Mouse (Mus musculus) cerebellum, adult 2 months (tissue): ENCODE results near the gene Atxn3. TPM values are rescaled to one million over a fixed set of nuclear protein-coding genes. Genes with fewer than 3 reads are reported as not detected.

ENCODE experiments used
- DNase-seq, 2 experiments: peaks; one replicate each; pipeline ENCODE4 v3.0.0; 2021
- H3K27ac ChIP-seq: fragments of 200-500 bp; 2 replicates; pipeline ENCODE4 v1.5.1; 2012; ENCODE audit warnings: low read length, control low read depth, inconsistent platforms; ENCODE audit not compliant: insufficient read depth
- H3K27me3 ChIP-seq: fragments of 200-500 bp; 2 replicates; pipeline ENCODE4 v1.6.1; 2012; ENCODE audit warnings: inconsistent platforms, mild to moderate bottlenecking, low read length, moderate library complexity; ENCODE audit not compliant: control insufficient read depth, insufficient read depth
- H3K4me1 ChIP-seq: fragments of 200-500 bp; 2 replicates; pipeline ENCODE4 v1.6.1; 2011; ENCODE audit warnings: low read length; ENCODE audit not compliant: control insufficient read depth, insufficient read depth
- H3K4me3 ChIP-seq: fragments of 200-500 bp; replicated peaks from 2 replicates; pipeline ENCODE3; 2011; ENCODE audit warnings: mild to moderate bottlenecking, low read depth, low read length, control low read depth; ENCODE audit not compliant: insufficient read depth
- CTCF ChIP-seq: fragments of 200-500 bp; IDR thresholded peaks from 2 replicates; pipeline ENCODE4 v1.5.1; 2011; ENCODE audit warnings: low read depth, mild to moderate bottlenecking, control low read depth, low read length, moderate library complexity, borderline replicate concordance; ENCODE audit not compliant: insufficient read depth
- POLR2A ChIP-seq: fragments of 200-500 bp; IDR thresholded peaks from 2 replicates; pipeline ENCODE4 v1.6.1; 2011; ENCODE audit warnings: low read length, control low read depth, borderline replicate concordance; ENCODE audit not compliant: insufficient read depth
- WGBS: fragments of 180-500 bp; shearing (Covaris S2); methylation state at CpG from one replicate; pipeline ENCODE4 v1.1.7; 2018; 5-methylcytosine and 5-hydroxymethylcytosine counted together
- polyA plus RNA-seq: library from polyadenylated mRNA; depleted of rRNA; stranded (reverse); fragments of >200 nt; gene quantifications from 2 replicates; pipeline ENCODE4 v1.2.3, GENCODE M21; 2012

Gene Atxn3
- polyA plus RNA-seq, 1 experiment: 13.3 TPM

DNA sequence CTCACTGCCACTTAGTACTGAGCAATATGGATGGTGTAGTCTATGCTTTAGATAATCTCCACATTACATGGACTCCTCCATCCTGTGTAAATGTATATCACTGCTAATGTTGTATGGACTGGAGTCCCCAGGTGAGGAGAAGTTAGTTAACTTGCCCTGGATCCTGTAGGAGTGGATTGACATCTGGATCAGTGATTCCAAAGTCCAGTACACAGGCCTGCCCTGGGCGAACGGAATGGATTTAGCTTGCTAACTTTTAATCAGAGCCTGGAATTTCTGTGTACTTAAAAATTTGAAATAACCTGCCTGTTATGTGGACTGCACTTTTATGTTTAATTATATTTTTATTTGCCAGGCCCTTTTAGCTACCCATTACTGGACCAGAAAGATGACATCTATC lies 23.5 kb upstream of the Atxn3 start:
- H3K4me3 ChIP-seq: no peak overlapping the region
- no peak overlapping the region for H3K27ac ChIP-seq
- H3K4me1 ChIP-seq: peaks cover 3% of the 10 kb centered on the region
- WGBS: 96% methylated on average over 2 of the region's 2 CpGs
- no peak for TF ChIP-seq POLR2A
- TF ChIP-seq CTCF: no peak
- DNase-seq: no peak
- no peaks in the 10 kb centered on the region for H3K27me3 ChIP-seq

DNA sequence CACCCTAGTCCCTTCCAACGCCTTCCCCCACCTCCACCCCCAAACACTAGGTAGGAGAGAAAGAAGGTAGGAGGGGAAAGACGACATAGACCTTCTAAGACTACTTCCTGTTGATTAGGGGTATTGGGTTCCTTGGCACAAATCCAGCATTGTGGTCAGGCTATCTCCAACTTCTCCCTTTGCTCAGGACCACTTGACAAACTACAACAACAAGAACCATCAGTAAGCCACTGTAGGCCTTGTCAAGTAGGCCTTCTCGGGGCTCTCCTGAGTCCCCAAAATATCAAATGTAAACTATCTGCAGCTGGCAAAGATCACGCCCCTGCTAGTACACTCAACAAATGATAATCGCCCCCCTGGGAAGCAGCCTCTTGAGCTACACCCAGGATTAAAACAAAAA lies 22.2 kb upstream of the Atxn3 start:
- TF ChIP-seq CTCF (no peak), POLR2A (no peak)
- Histone ChIP-seq H3K4me1 (peaks cover 3% of the 10 kb centered on the region), H3K4me3 (no peak overlapping the region), H3K27me3 (no peaks in the 10 kb centered on the region), H3K27ac (no peak overlapping the region)
- DNase-seq: no peak
- 70% methylated on average over 5 of the region's 5 CpGs for WGBS

DNA sequence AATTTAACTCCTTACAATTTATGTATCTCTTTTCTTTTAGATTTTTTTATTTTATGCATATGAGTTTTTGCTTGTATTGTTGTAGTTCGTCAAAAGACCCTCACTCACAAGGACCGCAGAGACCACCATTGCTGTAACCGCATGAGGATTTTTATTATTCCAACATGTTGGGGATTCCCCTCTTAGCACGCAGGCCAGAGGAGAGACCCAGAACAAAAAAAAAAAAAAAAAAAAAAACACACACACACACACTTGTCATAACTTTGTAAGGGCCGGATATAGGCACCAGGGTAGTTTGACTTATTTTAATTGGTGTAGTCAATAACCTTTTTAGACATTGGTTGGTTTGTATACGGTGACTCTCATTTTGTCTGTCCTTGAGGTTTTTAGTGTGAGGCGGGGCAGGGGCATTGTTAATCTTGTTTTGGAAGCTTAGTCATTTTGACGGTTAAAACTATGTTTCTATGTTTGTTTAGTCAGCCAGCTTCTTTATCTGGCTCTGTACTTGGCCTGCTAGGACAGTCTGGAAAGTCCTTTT lies 21.2 kb upstream of the Atxn3 start:
- Histone ChIP-seq H3K4me3 (no peak overlapping the region), H3K4me1 (peaks cover 3% of the 10 kb centered on the region), H3K27me3 (no peaks in the 10 kb centered on the region), H3K27ac (no peak overlapping the region)
- no peak for DNase-seq
- 94% methylated on average over 8 of the region's 8 CpGs for WGBS
- TF ChIP-seq CTCF (no peak), POLR2A (no peak)

DNA sequence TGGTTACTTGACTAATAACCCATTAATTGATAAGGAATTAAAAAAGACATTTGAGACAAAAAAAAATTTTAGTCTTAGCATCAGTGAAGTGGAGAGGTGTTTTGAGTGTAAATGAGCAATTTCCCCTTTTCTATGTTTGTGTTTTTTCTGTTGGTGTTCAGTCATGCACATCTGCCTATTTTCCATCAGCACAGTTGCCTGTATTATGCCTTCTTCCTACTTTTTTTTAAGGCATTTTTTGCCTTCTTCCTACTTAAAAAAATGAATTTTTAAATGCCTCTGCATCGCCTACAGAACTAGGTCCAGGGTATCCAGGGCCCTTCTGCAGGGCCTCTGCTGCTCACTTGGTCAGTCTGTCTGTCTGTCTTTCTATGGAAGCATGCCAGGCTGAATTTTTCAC lies 20.5 kb upstream of the Atxn3 start:
- Histone ChIP-seq H3K4me1 (peaks cover 3% of the 10 kb centered on the region), H3K27ac (no peak overlapping the region), H3K27me3 (no peaks in the 10 kb centered on the region), H3K4me3 (no peak overlapping the region)
- TF ChIP-seq POLR2A: no peak
- TF ChIP-seq CTCF: no peak
- no peak for DNase-seq
- 92% methylated on average over 1 of the region's 1 CpGs for WGBS

DNA sequence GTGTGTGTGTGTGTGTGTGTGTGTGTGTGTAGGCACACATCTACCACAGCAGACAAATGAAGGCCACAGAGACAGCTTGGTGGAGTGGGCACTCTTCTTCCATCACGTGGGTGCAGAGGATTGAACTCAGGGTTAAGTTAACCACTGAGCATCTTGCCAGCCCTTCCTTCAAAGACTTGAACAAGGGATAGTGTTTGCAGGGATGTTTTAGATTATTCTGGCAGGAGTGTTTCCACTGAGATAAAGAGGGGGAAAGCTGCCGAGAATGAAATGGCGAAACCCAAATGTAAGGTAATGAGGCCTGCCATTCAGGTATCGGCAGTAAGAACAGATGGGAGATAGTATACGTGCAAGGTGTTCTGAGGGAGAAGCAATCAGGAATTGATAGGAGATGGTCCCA lies 20.1 kb upstream of the Atxn3 start:
- WGBS: 87% methylated on average over 5 of the region's 5 CpGs
- no peak for TF ChIP-seq CTCF

DNA sequence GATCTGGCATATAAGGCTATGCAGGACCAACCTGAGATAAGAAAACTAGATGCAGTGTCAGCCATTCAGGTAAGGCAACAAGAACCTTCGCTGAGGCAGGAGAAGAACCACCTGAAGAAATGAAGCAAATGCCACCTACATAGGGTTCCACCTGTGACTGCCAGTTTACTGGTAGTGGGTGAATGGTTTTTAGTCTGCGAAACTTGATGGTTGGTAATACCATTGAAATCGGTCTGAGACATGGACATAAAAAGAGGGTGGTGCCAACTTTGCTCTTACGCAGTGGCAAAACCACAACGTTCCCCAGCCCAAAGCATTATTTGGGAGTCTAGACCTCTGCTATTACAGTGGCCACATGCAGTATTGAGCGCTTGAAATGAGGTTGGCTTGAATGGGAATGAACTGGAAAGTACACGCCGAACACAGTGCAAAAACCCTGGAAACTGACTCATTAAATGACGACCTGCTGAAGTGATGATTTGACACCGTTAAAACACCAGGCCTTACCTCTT lies 19.4 kb upstream of the Atxn3 start:
- 90% methylated on average over 10 of the region's 10 CpGs for WGBS

More for the DNA sequence above, 20.1 kb upstream of the Atxn3 start:
- Histone ChIP-seq H3K27me3 (no peaks in the 10 kb centered on the region), H3K4me3 (no peak overlapping the region), H3K4me1 (peaks cover 6% of the 10 kb centered on the region), H3K27ac (no peak overlapping the region)
- DNase-seq: no peak

DNA sequence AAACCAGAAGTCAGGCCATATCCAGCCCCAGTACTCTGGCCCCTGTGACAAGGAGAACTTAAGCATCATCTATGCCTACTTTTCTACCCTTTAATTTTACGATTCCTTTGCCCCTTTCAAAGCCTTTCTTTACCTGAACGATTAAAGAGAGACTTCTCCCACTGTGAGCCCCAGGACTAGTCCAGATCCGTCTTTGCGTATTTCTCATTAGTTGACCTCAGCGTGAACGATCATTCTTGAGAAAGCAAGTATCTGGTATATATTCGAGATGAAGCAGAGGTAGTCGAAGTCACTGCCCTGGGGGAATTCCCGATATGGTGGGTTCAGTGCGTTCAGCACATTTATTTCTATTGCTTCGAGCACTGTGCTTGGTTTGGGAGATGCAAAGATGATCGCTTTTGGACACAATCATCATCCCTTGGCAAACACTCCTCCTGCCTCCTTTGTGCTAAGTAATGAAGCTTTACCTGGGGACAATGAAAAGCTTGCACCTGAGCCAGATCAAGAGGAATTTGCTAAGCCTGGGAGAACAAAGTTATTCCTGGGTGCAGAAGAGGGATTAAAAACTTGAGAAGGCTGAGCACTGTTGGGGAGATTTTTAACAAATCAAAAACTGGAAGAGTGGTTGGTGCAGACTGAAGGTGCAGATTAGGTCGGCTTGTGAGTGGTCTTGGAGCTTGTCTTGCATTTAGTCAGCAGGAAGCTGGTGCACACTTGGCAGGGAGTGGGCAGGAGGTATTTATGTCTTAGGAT lies 18.8 kb upstream of the Atxn3 start:
- no peak for DNase-seq
- TF ChIP-seq CTCF (no peak), POLR2A (no peak)
- peak overlapping the region; percentile 97 for H3K4me3 ChIP-seq
- H3K27me3 ChIP-seq: no peaks in the 10 kb centered on the region
- H3K27ac ChIP-seq: no peak overlapping the region
- 3% methylated on average over 13 of the region's 13 CpGs for WGBS
- peaks cover 6% of the 10 kb centered on the region for H3K4me1 ChIP-seq

More for the DNA sequence above, 19.4 kb upstream of the Atxn3 start:
- Histone ChIP-seq H3K27ac (no peak overlapping the region), H3K27me3 (no peaks in the 10 kb centered on the region), H3K4me1 (peaks cover 6% of the 10 kb centered on the region), H3K4me3 (no peak overlapping the region)
- no peak for DNase-seq
- no peak for TF ChIP-seq POLR2A
- no peak for TF ChIP-seq CTCF
